Mouse (Mus musculus): Measurements from ENCODE around the gene Gm20903. TPM values are rescaled to one million over a fixed set of nuclear protein-coding genes. Genes with fewer than 3 reads are reported as not detected.
"Not testable (repeated sequence)": the region's sequence is repeated elsewhere in the genome, so short reads cannot be mapped to it uniquely, and the experiment has no call there.

The Gm20903 gene
- not detected in 2 replicates for polyA plus RNA-seq (2015; fragmentation: Nextera tagmentation; extraction: Ambion mirVana)

DNA sequence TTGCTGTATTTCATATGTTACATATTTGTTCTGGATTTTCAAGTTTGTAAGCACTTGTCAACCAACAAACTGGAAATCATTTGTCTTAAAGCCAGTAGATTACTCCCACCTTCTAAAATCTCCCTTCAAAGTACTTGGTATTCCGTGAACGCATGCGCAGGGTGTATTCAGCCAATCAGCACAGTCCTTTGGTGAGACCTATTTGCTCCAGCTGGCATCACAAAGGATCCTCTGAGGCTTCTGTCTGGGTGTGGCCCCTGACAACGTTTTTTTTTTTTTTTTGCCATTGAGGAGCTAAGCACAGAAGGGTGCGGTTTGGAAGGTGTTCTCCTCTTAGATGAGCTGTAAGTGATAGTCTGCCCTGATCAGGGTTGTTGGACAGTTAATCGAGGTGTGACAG lies at the start of gene Gm20903:
Gene Gm20903, plus strand, starts transcription at position 301 of the 400 bp plus-strand sequence.
- not testable (repeated sequence) for H3K4me1 ChIP-seq; H3K27ac ChIP-seq; H3K9ac ChIP-seq; H3K27me3 ChIP-seq; ATAC-seq (ENCODE audit: low FRiP score, low read depth); H3K4me2 ChIP-seq (replicated peaks); H3K9me3 ChIP-seq; H3K4me3 ChIP-seq; H3K36me3 ChIP-seq
- WGBS: no CpG with 5 or more reads among the region's 6 CpGs

Measured in limb, embryonic 13.5 days (tissue).